Mouse (Mus musculus) liver, adult 2 months (tissue): ENCODE data around the gene Hcls1.

Source experiments
- CTCF ChIP-seq: fragments of 200-500 bp; IDR thresholded peaks from 2 replicates; pipeline ENCODE4 v1.5.1; 2011; ENCODE audit warnings: low read depth, low read length, control low read depth
- POLR2A ChIP-seq: fragments of 200-500 bp; IDR thresholded peaks from 2 replicates; pipeline ENCODE4 v1.6.1; 2011; ENCODE audit warnings: low read length, control low read depth; ENCODE audit not compliant: insufficient read depth; ENCODE audit errors: extremely low read depth

- TF ChIP-seq CTCF (no peak), POLR2A (no peak)
Measured at GRCm38 (mm10) chr16:36955106-36955505, 20.3 kb downstream of the Hcls1 start.
